Mouse (Mus musculus) bone marrow macrophage, adult 2 months (primary cell): ENCODE data around the gene Mfsd6. TPM values are rescaled to one million over a fixed set of nuclear protein-coding genes. Genes with fewer than 3 reads are reported as not detected.

Source experiments
- H3K27ac ChIP-seq: 2 replicates; pipeline ENCODE4 v1.5.1; 2012; ENCODE audit warnings: low read depth, low read length; ENCODE audit not compliant: insufficient read depth
- H3K4me1 ChIP-seq: 2 replicates; pipeline ENCODE4 v1.6.1; 2012; ENCODE audit warnings: low read length; ENCODE audit not compliant: control insufficient read depth, insufficient read depth
- H3K4me3 ChIP-seq: 2 replicates; pipeline ENCODE4 v1.5.1; 2012; ENCODE audit warnings: mild to moderate bottlenecking, low read length, moderate library complexity; ENCODE audit not compliant: insufficient read depth
- CTCF ChIP-seq: IDR thresholded peaks from 2 replicates; pipeline ENCODE4 v1.5.1; 2012; ENCODE audit warnings: low read depth, mild to moderate bottlenecking, low read length, moderate library complexity
- POLR2A ChIP-seq: IDR thresholded peaks from 2 replicates; pipeline ENCODE4 v1.6.1; 2012; ENCODE audit warnings: mild to moderate bottlenecking, low read depth, low read length, borderline replicate concordance
- polyA plus RNA-seq: library from polyadenylated mRNA; stranded (reverse); fragments of >200 nt; gene quantifications from 2 replicates; pipeline ENCODE4 v1.2.4, GENCODE M21; 2012; ENCODE audit not compliant: missing spikeins, insufficient read depth, insufficient read length

Mfsd6 gene
- polyA plus RNA-seq, 1 experiment = 44.1 TPM

DNA sequence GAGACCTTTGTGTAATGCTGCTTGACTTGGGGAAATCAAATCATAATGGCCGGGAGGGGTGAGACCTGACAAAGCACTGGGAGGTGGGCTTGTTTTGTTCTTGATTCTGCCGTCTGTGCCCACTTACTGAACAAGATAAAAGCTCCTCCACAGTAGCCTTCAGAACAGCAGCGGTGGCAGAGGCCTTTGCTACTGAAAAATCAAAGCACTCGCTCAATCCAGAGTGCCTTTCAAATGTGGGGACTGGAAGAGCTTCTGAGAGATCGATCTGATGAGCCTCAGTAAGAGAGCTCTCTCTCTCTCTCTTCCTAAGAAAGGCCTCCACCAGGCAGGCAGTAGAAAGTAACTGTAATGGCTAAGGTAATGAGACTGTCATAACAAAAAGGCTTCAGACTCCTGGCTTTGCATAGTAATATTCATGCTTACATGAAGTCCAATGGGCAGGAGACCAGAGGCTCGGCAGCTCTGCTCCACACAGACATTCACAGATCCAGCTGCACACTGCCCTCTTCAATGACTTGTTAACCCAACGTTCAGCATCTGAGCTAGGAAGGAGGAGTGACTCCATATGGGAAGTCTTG is 58.4 kb downstream of the Mfsd6 start:
- H3K4me1 ChIP-seq = peaks cover 7% of the 10 kb centered on the region
- TF ChIP-seq CTCF (no peak), POLR2A (no peak)
- no peak overlapping the region for H3K27ac ChIP-seq

DNA sequence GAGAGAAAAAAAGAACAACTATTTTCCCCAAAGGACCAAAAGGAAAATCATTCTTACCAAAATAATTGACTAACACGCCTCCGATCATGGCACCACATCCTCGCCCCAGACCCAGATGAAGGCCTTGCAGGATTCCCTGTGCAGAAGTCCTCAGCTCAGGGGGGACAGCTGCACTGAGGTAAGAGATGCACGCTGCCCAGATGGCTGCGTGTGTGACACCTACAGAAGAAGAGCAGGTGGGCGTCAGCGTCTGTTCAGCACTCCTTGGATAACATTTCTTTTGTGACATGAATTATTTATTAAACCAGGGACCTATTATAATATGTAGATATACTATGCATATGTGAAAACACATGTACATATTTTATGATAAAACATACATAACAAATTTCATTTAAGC is 64.0 kb downstream of the Mfsd6 start:
- Histone ChIP-seq H3K4me3 (no peak overlapping the region), H3K4me1 (no peaks in the 10 kb centered on the region)
- no peak for TF ChIP-seq POLR2A
- TF ChIP-seq CTCF = no peak

More for the DNA sequence above, 58.4 kb downstream of the Mfsd6 start:
- no peak overlapping the region for H3K4me3 ChIP-seq

GRCm38 (mm10) chr1:52660765-52661164 is 66.5 kb downstream of the Mfsd6 start:
- peaks cover 3% of the 10 kb centered on the region for H3K4me1 ChIP-seq
- TF ChIP-seq CTCF = no peak
- no peak for TF ChIP-seq POLR2A
- no peak overlapping the region for H3K4me3 ChIP-seq
- H3K27ac ChIP-seq = no peak overlapping the region

More for the DNA sequence above, 64.0 kb downstream of the Mfsd6 start:
- no peak overlapping the region for H3K27ac ChIP-seq

DNA sequence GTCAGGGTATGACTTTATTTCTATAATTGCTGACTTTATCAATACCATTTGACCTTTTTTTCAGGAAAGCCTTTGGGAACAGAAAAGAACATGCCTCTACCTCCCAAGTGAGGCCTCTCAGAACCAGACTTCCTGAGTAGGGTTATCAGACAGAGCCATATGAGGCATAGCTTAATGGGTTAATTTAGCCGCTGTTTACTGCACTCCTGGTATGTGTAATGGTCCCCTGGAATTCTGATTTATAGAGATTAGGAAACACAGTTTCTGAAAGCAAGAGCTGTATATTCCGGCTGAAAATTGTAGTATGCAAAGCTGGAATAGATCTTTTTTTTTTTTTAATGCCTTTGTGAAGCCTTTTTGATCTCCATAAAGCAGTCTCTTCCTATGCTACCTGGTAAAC is 67.0 kb downstream of the Mfsd6 start:
- TF ChIP-seq CTCF = no peak
- TF ChIP-seq POLR2A = no peak
- H3K4me3 ChIP-seq = no peak overlapping the region
- H3K27ac ChIP-seq = no peak overlapping the region
- peaks cover 5% of the 10 kb centered on the region for H3K4me1 ChIP-seq

DNA sequence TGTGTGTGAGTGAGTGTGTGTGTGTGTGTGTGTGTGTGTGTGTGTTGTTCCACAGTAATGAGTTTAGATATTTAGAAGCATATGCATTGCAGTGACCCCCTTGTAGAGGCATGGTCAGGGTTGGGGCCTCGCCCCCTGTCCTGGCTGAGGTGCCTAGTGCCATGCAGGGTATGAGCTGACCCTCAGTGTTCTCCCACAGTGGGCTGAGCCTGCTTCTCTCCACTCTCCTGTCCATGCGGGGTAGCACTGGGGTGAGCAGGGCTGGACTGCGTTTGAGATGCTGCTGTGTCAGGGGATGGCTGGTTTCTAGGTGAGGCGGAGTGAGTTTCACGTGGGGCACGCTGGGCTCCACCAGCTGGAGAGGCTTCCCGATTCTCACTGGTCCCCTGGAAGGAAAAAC is 69.1 kb downstream of the Mfsd6 start:
- Histone ChIP-seq H3K4me3 (no peak overlapping the region), H3K4me1 (peaks cover 10% of the 10 kb centered on the region), H3K27ac (no peak overlapping the region)
- TF ChIP-seq CTCF (no peak), POLR2A (no peak)

GRCm38 (mm10) chr1:52655153-52655552 is 72.1 kb downstream of the Mfsd6 start:
- Histone ChIP-seq H3K4me3 (no peak overlapping the region), H3K4me1 (peaks cover 18% of the 10 kb centered on the region), H3K27ac (peak overlapping the region; percentile 57)
- no peak for TF ChIP-seq POLR2A
- no peak for TF ChIP-seq CTCF

DNA sequence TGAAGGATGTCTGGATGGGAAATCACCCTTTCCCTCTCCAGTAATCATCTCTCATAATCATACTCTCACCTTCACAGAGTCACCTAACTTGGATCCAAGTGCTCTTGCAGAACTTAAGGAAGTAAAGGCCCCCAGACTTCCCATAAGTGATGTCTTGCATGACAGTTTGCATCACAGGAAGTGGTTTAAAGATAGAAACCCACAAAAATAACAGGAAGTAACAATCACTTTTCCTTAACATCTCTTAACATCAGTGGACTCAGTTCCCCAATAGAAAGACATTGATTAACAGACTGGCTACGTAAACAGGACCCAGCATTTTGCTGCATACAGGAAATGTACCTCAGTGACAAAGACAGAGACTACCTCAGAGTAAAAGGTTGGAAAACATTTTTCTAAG is 73.9 kb downstream of the Mfsd6 start:
- peaks cover 25% of the 10 kb centered on the region for H3K4me1 ChIP-seq
- no peak overlapping the region for H3K27ac ChIP-seq
- H3K4me3 ChIP-seq = no peak overlapping the region
- TF ChIP-seq POLR2A = no peak
- no peak for TF ChIP-seq CTCF

- H3K27ac ChIP-seq = no peak overlapping the region
- TF ChIP-seq POLR2A (no peak), CTCF (no peak)
Observed at GRCm38 (mm10) chr1:52652601-52653253, 74.5 kb downstream of the Mfsd6 start.

GRCm38 (mm10) chr1:52650066-52650465 is 77.2 kb downstream of the Mfsd6 start:
- peaks cover 26% of the 10 kb centered on the region for H3K4me1 ChIP-seq
- no peak overlapping the region for H3K4me3 ChIP-seq
- TF ChIP-seq POLR2A (no peak), CTCF (no peak)
- H3K27ac ChIP-seq = no peak overlapping the region

More at GRCm38 (mm10) chr1:52652601-52653253, 74.5 kb downstream of the Mfsd6 start:
- peaks cover 29% of the 10 kb centered on the region for H3K4me1 ChIP-seq
- no peak overlapping the region for H3K4me3 ChIP-seq
